Mouse (Mus musculus) intestine, embryonic 16.5 days (tissue): ENCODE measurements around the gene Amz1. TPM values are rescaled to one million over a fixed set of nuclear protein-coding genes. Genes with fewer than 3 reads are reported as not detected.
A peak's percentile ranks its signal among the peaks of the same experiment; 100 is the strongest.

ENCODE experiments used
- ATAC-seq: fragments of 200-750 bp; cut with Nextera tagmentation; 2 replicates; pipeline ENCODE4 v1.8.0; 2017; ENCODE audit warnings: moderate TSS enrichment, moderate library complexity
- H3K27ac ChIP-seq: fragments of 300-500 bp; sonication (generic); 2 replicates; pipeline ENCODE4 v1.5.1; 2014; ENCODE audit warnings: mild to moderate bottlenecking, low read length
- H3K27me3 ChIP-seq: fragments of 300-500 bp; sonication (generic); replicated peaks from 2 replicates; pipeline ENCODE4 v1.6.1; 2014; ENCODE audit warnings: low read length, control low read depth, mixed read lengths; ENCODE audit not compliant: control insufficient read depth, insufficient read depth
- H3K36me3 ChIP-seq: fragments of 300-500 bp; sonication (generic); 2 replicates; pipeline ENCODE4 v1.6.1; 2014; ENCODE audit warnings: low read length, control low read depth; ENCODE audit not compliant: control insufficient read depth, insufficient read depth
- H3K4me1 ChIP-seq: fragments of 300-500 bp; sonication (generic); 2 replicates; pipeline ENCODE4 v1.6.1; 2014; ENCODE audit warnings: low read length, control low read depth, mixed read lengths; ENCODE audit not compliant: control insufficient read depth, insufficient read depth
- H3K4me2 ChIP-seq: fragments of 300-500 bp; sonication (generic); 2 replicates; pipeline ENCODE4 v1.6.1; 2014; ENCODE audit warnings: low read depth, low read length, control low read depth
- H3K4me3 ChIP-seq: fragments of 300-500 bp; sonication (generic); 2 replicates; pipeline ENCODE4 v1.5.1; 2014; ENCODE audit warnings: mild to moderate bottlenecking, low read length
- H3K9ac ChIP-seq: fragments of 300-500 bp; sonication (generic); 2 replicates; pipeline ENCODE4 v1.6.1; 2014; ENCODE audit warnings: low read depth, low read length
- H3K9me3 ChIP-seq: fragments of 300-500 bp; sonication (generic); 2 replicates; pipeline ENCODE4 v1.6.1; 2016; ENCODE audit warnings: low read length, control low read depth; ENCODE audit not compliant: control insufficient read depth
- WGBS: fragments of 180-500 bp; shearing (Covaris S2); extraction: QIAGEN DNeasy Blood & Tissue Kit; methylation state at CpG from one replicate; pipeline ENCODE4 v1.1.7; 2014; 5-methylcytosine and 5-hydroxymethylcytosine counted together
- polyA plus RNA-seq: library from polyadenylated mRNA; unstranded; fragments of >200 nt; fragmentation: Nextera tagmentation; extraction: Ambion mirVana; gene quantifications from 2 replicates; pipeline ENCODE4 v1.2.1, GENCODE M21; 2015

Amz1 gene
- polyA plus RNA-seq, 1 experiment from 2014 or later: 1.4 TPM

DNA sequence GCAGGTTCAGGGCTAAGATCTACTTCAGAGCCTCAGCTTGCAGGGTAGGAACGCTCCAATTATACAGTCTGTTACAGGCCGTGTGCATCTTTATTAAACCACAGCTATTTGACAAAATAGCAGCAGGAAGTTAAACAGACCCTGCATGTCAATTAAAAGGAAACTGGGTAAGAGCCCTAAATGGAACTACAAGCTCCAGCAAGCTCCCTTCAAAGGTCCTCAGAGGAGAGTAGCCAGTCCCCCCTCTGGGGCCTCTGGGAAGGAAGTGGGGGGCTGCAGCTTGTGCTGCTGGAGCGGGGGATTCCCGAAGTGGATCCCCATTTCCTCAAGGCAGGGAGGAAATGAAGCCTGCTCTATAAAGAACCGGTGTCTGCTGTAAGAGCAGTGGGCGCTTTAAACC lies 47.7 kb downstream of the Amz1 start:
- peaks cover 28% of the 10 kb centered on the region for H3K4me1 ChIP-seq
- no peaks in the 10 kb centered on the region for H3K27me3 ChIP-seq
- no peak overlapping the region for H3K9ac ChIP-seq
- no peaks in the 10 kb centered on the region for H3K36me3 ChIP-seq
- peak overlapping the region; percentile 43 for H3K27ac ChIP-seq
- 38% methylated on average over 6 of the region's 6 CpGs for WGBS
- ATAC-seq: no peak
- no peak overlapping the region for H3K4me2 ChIP-seq
- no peaks in the 10 kb centered on the region for H3K9me3 ChIP-seq
- H3K4me3 ChIP-seq: no peak overlapping the region

DNA sequence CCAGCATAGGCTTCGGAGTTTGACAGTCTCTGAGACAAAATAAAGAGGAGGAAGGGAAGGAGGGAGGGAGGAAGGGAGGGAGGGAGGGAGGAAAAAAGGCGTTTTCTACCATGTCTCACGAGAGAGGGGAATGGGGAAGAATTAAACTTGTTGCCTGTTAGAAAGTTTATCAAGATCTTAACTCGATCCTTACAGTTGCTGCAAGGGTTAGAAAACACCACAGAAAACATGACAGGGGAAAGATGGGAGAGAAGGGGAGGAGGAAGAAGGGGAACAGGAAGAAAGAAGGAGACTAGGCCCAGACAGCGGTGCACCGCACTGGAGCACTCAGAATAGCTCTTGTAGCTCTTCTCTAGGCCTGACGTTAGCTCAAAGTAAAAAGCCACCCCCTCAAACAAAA lies 48.2 kb downstream of the Amz1 start:
- Histone ChIP-seq H3K27me3 (no peaks in the 10 kb centered on the region), H3K36me3 (no peaks in the 10 kb centered on the region), H3K4me3 (no peak overlapping the region), H3K27ac (peak overlapping the region; percentile 43), H3K4me2 (no peak overlapping the region), H3K9me3 (no peaks in the 10 kb centered on the region), H3K4me1 (peaks cover 32% of the 10 kb centered on the region), H3K9ac (peak overlapping the region; percentile 8; the same call in 1 of the 2 replicates)
- no peak for ATAC-seq
- 60% methylated on average over 7 of the region's 7 CpGs for WGBS

DNA sequence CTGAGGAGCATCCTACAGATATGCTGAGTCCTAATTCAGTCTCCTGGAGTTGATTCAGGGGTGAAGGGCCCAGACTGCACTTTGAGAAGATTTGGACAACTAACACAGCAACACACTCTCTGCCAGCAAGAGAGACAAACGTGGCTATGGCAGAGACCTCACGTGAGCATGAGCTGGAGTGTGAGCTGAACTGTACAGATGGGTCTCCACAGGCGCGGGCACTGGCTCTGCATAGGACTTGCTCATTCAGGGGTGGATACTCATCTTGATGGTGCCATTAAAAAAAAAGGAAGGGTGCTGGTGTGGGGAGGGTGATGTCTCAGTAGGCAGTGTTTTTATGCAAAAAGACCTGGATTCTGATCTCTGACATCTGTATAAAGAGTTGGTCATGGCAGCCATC lies 51.2 kb downstream of the Amz1 start:
- ATAC-seq: no peak
- no peak overlapping the region for H3K9ac ChIP-seq
- 88% methylated on average over 4 of the region's 4 CpGs for WGBS
- H3K36me3 ChIP-seq: no peaks in the 10 kb centered on the region
- H3K4me3 ChIP-seq: no peak overlapping the region
- no peak overlapping the region for H3K4me2 ChIP-seq
- H3K27me3 ChIP-seq: no peaks in the 10 kb centered on the region
- peaks cover 14% of the 10 kb centered on the region for H3K4me1 ChIP-seq
- H3K9me3 ChIP-seq: no peaks in the 10 kb centered on the region
- H3K27ac ChIP-seq: no peak overlapping the region

DNA sequence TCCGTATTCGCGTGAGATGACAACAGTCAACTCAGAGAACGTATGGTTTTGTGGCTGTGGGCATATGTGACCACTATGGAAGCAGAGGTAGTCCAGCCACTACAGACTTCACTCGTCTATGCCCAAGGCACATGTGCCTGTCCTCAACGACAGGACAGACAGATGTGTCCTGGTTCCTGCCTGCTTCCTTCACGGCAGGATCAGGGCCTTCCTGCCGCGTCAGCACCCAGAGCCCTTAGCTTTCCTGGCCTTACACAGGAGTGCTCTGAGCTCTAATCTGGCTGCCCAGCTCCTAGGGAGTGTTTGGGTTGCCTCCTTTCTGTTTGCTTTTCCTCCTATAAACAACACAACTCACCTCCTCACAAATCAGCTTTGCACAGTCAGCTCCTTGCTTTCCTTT lies 53.0 kb downstream of the Amz1 start:
- Histone ChIP-seq H3K4me3 (no peak overlapping the region), H3K9ac (no peak overlapping the region), H3K4me2 (no peak overlapping the region), H3K4me1 (peaks cover 13% of the 10 kb centered on the region), H3K27me3 (no peaks in the 10 kb centered on the region), H3K27ac (no peak overlapping the region), H3K9me3 (no peaks in the 10 kb centered on the region), H3K36me3 (no peaks in the 10 kb centered on the region)
- WGBS: 60% methylated on average over 9 of the region's 9 CpGs
- ATAC-seq: no peak

DNA sequence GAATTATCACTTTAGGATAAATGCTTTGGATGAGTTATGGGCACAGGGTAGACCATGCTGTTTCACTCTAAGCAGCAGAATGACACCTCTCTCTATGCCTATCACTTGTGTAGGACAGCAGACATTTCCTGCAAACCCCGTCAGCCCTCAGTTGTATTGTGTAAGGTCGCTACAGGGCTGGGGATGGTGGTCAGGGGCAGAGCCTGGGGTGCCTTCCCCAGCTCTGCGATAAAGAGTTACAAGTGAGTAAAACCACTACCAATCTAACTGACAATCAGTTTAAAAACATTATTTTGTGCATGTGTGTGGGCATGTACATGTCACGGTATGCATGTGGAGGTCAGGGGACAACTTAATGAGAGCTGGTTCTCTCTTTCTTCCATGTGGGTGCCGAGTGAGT lies 57.2 kb downstream of the Amz1 start:
- Histone ChIP-seq H3K4me1 (peaks cover 13% of the 10 kb centered on the region; the same call in 1 of the 2 replicates), H3K4me2 (no peak overlapping the region), H3K36me3 (peaks cover 13% of the 10 kb centered on the region), H3K4me3 (no peak overlapping the region), H3K9me3 (no peaks in the 10 kb centered on the region), H3K27ac (no peak overlapping the region), H3K9ac (no peak overlapping the region), H3K27me3 (no peaks in the 10 kb centered on the region)
- ATAC-seq: no peak
- WGBS: 90% methylated on average over 5 of the region's 5 CpGs

DNA sequence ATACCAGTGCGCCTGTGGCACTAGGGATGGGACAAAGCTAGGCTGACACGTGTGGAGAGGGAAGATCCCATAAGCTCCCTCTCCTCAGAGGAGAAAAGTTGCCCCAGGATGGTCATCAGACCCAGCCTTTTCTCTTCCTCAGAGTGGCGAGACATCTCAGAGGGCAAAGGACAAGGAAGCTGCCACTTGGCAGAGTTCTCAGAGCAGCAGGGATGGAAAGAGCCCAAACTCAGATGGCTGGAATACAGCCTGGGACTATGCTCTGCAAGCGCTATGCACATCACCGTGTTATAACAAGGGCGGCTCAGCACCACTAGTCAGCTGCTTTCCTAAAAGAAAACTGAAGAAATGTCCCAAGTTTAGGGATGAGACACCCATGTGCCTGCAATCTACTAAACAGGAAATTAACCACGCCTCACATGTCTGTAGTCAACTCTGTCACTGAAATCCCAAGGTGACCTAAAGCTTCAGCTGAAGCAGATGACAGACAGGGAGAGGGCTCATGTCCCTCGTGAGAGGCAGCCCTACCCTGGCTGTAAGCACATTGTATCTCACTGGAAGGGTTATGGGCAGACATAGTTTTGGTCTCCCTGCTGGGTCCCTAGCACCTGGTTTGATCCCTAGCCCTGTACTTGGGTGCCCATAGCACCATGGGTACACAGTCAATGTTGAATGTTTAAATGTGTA lies 58.1 kb downstream of the Amz1 start:
- no peak overlapping the region for H3K4me3 ChIP-seq
- 88% methylated on average over 8 of the region's 8 CpGs for WGBS
- no peak for ATAC-seq
- H3K36me3 ChIP-seq: peaks cover 13% of the 10 kb centered on the region
- peaks cover 15% of the 10 kb centered on the region; the same call in 1 of the 2 replicates for H3K4me1 ChIP-seq
- H3K9ac ChIP-seq: no peak overlapping the region
- H3K27ac ChIP-seq: no peak overlapping the region
- no peaks in the 10 kb centered on the region for H3K27me3 ChIP-seq
- H3K9me3 ChIP-seq: no peaks in the 10 kb centered on the region
- no peak overlapping the region for H3K4me2 ChIP-seq

DNA sequence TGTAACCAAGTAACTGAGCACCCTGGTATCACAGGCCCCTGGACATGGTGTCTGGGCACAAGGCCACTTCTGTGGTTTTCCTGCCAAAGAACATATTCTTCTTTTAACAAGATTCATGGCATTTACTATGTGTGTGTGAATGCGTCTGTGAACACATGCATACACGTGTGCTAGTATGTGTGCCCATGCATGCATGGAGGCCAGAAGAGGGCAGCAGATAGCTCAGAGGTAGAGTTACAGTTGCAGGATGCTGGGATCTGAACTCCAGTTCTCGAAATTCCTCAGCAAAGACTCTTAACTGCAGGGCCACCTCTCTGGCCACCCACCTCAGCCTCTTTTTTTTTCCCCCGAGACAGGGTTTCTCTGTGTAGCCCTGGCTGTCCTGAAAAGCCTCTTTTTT lies 59.6 kb downstream of the Amz1 start:
- 91% methylated on average over 4 of the region's 4 CpGs for WGBS
- Histone ChIP-seq H3K4me3 (no peak overlapping the region), H3K9ac (no peak overlapping the region), H3K4me1 (peaks cover 18% of the 10 kb centered on the region; the same call in 1 of the 2 replicates), H3K36me3 (peaks cover 13% of the 10 kb centered on the region), H3K9me3 (no peaks in the 10 kb centered on the region), H3K27me3 (no peaks in the 10 kb centered on the region), H3K4me2 (no peak overlapping the region), H3K27ac (no peak overlapping the region)
- ATAC-seq: no peak

DNA sequence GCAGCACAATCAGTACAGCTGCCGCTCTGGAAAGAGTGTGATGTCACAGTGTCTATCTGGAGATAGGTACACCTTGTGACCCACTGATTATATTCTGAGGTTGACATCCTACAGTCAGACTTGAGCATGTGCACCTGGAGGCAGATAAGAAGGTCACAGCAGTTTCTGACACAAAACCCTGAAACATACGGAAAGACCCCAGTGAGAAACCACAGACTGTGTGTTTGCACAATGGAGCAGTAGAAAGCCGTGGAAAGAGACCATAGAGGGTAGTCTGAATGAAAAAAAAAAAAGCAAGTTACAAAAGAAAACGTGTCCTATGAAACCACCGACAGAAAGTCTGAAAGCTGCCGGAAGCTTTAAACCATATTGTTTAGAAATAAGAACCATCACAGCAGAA lies 60.4 kb downstream of the Amz1 start:
- H3K4me3 ChIP-seq: no peak overlapping the region
- WGBS: 88% methylated on average over 6 of the region's 6 CpGs
- no peak for ATAC-seq
- peaks cover 13% of the 10 kb centered on the region for H3K36me3 ChIP-seq
- no peaks in the 10 kb centered on the region for H3K9me3 ChIP-seq
- no peak overlapping the region for H3K4me2 ChIP-seq
- no peak overlapping the region for H3K9ac ChIP-seq
- no peak overlapping the region for H3K27ac ChIP-seq
- H3K27me3 ChIP-seq: no peaks in the 10 kb centered on the region
- H3K4me1 ChIP-seq: peaks cover 23% of the 10 kb centered on the region

DNA sequence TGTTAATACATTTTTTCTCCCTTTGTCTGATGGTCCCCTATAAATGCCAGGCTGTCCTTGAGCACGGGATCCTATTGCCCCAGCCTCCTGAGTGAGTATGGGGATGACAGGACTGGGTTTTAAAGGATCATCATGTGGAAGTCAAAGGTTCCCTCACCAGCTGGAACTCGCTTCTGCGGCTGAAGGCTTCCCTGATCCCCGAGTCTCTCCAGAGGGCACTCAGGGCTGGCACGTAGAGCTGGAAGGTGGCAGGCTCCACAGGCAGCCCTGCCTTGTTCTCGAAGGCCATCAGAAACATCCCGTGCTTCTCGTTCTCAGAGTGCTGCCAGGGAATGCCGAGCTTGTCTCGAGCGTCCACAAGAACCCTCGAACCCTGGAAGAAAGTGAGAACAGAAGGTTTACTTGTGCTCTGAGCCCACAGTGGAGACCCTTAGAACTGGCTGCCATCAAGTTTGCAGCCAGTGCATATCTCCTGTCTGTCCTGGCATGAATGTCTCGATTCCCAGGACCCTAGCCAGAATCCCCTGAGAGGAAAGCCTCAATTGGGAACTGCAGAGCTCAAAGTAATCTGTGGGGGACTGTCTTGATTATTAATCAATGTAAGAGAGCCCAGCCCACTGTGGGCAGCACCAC lies 61.4 kb downstream of the Amz1 start:
- 84% methylated on average over 13 of the region's 13 CpGs for WGBS
- no peak overlapping the region for H3K27ac ChIP-seq
- H3K9me3 ChIP-seq: no peaks in the 10 kb centered on the region
- H3K4me1 ChIP-seq: peaks cover 26% of the 10 kb centered on the region
- no peak for ATAC-seq
- no peak overlapping the region for H3K4me3 ChIP-seq
- H3K9ac ChIP-seq: no peak overlapping the region
- peaks cover 13% of the 10 kb centered on the region for H3K36me3 ChIP-seq
- H3K27me3 ChIP-seq: no peaks in the 10 kb centered on the region
- no peak overlapping the region for H3K4me2 ChIP-seq
